Mouse (Mus musculus): Measurements from ENCODE around the gene Sap30l.
"Not testable (repeated sequence)": the region's sequence is repeated elsewhere in the genome, so short reads cannot be mapped to it uniquely, and the experiment has no call there.

Sap30l gene

GRCm38 (mm10) chr11:57799456-57799855 lies 2.0 kb upstream of the Sap30l start:
- DNase-seq (ENCODE audit: low spot score in 2 of 2) = no peak

- DNase-seq (ENCODE audit: low spot score in 2 of 2) = no peak
These were observed 1.0 kb upstream of the Sap30l start for GRCm38 (mm10) chr11:57800266-57800951.

- DNase-seq (ENCODE audit: low spot score in 2 of 2) = peak in 1 of 2 experiments; percentile 29
These were observed 501 bp downstream of the Sap30l start for GRCm38 (mm10) chr11:57801766-57802510.

DNA sequence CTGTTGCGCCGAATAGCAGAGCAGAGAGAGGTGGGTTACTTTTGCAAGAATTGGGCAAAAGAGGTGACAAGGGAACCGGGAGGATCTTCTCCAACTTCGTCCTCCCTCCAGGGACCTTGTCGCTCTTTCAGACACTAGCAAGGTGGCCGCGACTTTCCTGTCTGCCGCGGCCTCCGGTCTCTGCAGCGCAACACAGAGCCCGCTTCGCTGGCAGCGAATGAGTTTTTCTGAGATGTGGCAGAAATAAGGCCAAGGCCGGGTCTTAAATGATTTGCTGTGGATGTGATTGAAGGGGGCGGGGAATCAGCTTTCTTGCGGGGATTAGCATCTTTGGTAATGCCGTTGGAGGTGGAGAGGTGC lies 1.1 kb downstream of the Sap30l start:
- no peak for DNase-seq (ENCODE audit: low spot score in 2 of 2)

GRCm38 (mm10) chr11:57805047-57805446 lies 3.6 kb downstream of the Sap30l start:
- DNase-seq (ENCODE audit: low spot score in 2 of 2) = no peak

- no peak for DNase-seq (ENCODE audit: low spot score in 2 of 2)
These were observed 7.7 kb downstream of the Sap30l start for GRCm38 (mm10) chr11:57809017-57809731.

GRCm38 (mm10) chr11:57809732-57810098 lies 8.3 kb downstream of the Sap30l start:
- no peak for DNase-seq (ENCODE audit: low spot score in 2 of 2)

DNA sequence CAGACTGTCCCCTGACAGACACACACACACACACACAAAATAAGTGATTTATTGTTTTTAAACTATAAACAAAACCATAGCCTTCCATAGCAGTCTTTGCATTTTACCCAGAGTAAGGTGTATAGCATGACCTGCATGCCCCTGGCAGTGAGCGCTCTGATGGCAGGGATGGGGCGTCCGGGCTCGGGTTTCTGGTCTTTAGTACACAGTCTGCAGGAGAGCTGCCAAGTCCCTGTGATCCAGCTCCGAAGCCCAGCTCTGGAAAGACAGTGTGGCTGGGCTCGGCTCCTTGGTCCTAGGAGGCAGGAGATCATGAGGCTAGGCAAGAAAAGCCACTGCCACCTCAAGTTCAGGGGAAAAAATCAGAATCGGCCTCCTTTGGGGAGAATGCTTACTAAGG lies 9.6 kb downstream of the Sap30l start:
- no peak for DNase-seq (ENCODE audit: low spot score in 2 of 2)

- no peak for DNase-seq (ENCODE audit: low spot score in 2 of 2)
These were observed 10.8 kb downstream of the Sap30l start for GRCm38 (mm10) chr11:57812212-57812611.

- no peak for DNase-seq (ENCODE audit: low spot score in 2 of 2)
These were observed 12.2 kb downstream of the Sap30l start for GRCm38 (mm10) chr11:57813641-57814040.

- DNase-seq (ENCODE audit: low spot score in 2 of 2) = no peak
These were observed 16.8 kb downstream of the Sap30l start for GRCm38 (mm10) chr11:57818189-57818588.

- peak in 1 of 2 experiments; percentile 74 for DNase-seq (ENCODE audit: low spot score in 2 of 2)
These were observed 18.7 kb downstream of the Sap30l start for GRCm38 (mm10) chr11:57819999-57820581.

DNA sequence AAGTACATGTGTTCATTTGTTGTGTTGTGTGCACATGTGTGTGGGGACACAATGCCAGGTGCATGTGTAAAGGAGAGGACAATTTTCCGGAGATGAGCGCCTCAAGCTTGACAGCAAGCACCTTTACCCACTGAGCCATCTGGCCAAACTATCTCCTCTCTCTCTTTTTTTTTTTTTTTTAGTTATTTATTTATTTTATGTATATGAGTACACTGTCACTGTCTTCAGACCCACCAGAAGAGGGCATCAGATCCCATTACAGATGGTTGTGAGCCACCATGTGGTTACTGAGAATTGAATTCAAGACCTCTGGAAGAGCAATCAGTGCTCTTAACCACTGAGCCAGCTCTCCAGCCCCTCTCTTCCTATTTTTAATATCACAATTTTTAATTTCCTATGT lies 21.7 kb downstream of the Sap30l start:
- not testable (repeated sequence) for DNase-seq (ENCODE audit: low spot score in 2 of 2)

GRCm38 (mm10) chr11:57823714-57824113 lies 22.3 kb downstream of the Sap30l start:
- no peak for DNase-seq (ENCODE audit: low spot score in 2 of 2)

- DNase-seq (ENCODE audit: low spot score in 2 of 2) = not testable (repeated sequence)
These were observed 23.8 kb downstream of the Sap30l start for GRCm38 (mm10) chr11:57825234-57825633.

- no peak for DNase-seq (ENCODE audit: low spot score in 2 of 2)
These were observed 25.8 kb downstream of the Sap30l start for GRCm38 (mm10) chr11:57827048-57827914.

GRCm38 (mm10) chr11:57827915-57828545 lies 26.6 kb downstream of the Sap30l start:
- DNase-seq (ENCODE audit: low spot score in 2 of 2) = no peak

DNA sequence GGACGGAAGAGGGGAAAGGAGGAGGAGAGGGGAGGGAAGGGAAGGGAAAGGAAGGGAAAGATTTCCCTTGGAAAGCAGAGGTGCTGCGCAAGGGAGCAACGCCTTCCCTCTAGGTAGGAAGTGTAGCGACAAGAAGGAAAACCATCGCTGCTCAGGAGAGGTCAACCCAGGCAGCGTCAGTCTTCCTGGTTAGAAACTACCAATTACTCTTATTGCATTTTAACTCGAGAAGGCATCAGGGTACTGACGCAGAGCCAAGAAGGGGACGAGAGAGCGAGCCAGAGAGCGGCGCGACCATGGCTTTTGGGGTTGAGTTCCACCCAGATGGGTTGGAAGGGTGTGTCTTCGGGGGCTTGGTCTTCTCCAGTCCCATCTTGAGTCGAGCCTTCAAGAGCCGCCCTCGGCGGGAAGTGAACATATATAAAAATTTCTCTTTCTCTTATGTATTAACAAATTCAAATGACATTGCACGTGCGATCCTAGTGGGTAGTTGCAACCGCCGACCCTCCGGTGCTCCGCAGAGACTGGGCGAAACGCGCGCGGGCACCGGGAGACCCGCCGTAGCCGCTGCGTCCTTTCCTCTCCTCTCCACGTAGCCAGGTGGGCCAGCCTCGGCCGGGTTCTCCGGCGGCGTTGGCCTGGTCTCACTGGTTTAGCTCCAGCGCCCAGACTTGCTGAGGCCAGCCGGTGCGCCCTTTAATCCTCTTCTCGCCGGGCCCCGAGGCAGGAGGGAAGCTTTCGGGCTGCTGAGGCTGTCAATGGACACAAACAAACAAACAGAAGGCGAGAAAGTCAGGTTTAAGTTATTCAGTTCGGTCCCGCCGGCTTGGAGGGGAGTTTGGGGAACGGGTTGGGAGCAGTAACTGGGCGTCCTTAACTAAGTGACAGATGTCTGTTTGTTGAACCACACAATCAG lies 27.8 kb downstream of the Sap30l start:
- no peak for DNase-seq (ENCODE audit: low spot score in 2 of 2)

DNA sequence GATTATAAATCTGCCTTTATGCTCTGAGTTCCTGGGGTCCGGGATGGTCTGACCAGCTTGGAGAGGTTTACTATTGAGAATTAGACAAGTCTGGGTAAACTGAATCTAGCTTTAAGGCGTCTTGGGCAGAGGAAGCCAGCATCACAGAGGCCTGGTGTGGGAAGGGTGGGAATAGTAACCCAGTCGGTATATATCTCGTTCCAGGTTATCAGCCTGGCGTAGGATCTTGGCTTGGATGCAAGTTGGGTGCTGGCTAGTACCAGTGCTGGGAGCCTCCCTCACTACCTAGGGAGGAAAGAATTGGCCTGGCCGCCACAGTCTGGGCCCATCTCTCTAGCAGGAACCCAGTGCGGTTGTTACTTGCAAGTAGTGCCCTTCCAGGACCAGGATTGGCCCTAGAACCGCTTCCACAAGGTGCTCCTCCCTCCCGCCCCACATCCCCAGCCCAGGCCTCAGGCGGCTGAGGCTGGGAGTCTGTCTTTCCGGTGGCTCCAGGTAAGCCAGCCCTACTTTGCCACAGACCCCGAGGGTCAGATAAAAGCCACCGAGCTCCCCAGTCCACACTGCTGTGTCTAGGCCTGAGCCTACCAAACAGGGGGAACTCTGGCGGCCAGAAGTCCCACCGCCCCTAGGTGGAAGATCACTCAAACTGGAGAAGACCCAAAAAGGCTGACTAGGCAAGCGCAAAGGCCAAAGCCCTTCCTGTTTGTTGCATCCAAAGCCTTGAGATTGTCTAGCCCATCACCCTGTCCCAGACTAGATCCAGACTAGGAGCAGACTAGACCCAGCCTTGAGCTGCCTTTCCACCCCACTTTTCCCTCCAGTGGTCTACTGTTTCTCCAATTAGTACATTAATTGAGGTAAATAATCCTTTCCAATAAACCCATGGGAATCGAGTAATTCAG lies 28.7 kb downstream of the Sap30l start:
- DNase-seq (ENCODE audit: low spot score in 2 of 2) = no peak
